Mouse (Mus musculus): ENCODE data around the gene Smg7. TPM values are rescaled to one million over a fixed set of nuclear protein-coding genes. Genes with fewer than 3 reads are reported as not detected.

Gene Smg7
- 23.6 and 25.9 TPM in 2 replicates for polyA plus RNA-seq (2015; fragmentation: Nextera tagmentation; extraction: Ambion mirVana)

DNA sequence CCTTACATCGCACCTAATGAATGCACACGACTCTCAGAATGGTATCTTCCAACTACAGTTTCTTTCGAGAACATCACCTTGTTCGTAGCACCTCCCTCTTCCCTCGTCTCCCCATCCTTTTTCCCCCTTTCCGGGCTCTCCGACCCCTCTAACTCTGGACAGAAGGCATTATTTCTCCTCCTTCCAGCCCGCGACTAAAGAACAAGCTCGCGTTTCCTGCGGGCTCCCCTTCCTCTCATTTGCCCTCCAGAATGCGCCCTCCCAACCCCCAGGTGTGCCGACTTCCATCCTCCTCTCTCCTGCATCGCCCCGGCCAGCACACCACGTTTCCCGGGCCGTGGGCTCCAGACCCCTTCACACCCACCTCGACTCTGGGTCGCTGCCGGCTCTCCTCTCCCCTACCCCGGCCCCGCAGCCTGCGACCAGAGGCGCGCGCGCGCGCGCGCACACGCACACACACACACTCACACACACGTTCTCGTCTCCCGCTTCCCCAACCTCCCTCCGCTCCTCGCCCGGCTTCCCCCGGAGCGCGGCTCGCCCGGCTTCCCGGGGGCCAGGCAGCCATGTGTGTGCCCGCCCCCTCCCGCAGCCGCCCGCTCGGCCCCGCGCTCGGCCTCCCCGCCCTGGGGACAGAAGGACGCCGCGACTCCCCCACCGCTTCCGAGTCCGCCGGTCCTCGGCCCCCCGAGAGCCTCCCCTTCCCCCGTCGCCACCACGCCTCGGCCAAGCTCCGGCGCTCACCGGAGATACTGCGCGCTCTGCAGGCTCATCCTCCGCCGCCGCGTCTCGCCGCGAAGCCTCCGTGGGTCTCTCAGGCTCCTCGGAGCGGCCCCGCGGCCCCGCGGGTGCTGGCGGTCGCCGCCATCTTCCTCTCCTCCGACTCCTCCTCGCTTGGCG lies at the start of gene Smg7:
Gene Smg7, minus strand, starts transcription at position 882 of the 900 bp plus-strand sequence.
- WGBS, result under 1% methylated on average over 81 of the region's 93 CpGs
- no peaks in the 10 kb centered on the region for H3K9me3 ChIP-seq
- H3K36me3 ChIP-seq, result no peaks in the 10 kb centered on the region
- H3K27ac ChIP-seq, result peak within 1 kb of the TSS; percentile 98
- H3K27me3 ChIP-seq, result no peaks in the 10 kb centered on the region
- H3K4me2 ChIP-seq, result peak within 1 kb of the TSS; percentile 97
- peak within 1 kb of the TSS; percentile 89 for H3K9ac ChIP-seq
- 0 out of 2 replicates have a peak, but pooled peaks have one; percentile 17 for ATAC-seq (ENCODE audit: insufficient number of reproducible peaks, low FRiP score, low TSS enrichment, low read depth)
- peak within 1 kb of the TSS; percentile 90 for H3K4me3 ChIP-seq
- H3K4me1 ChIP-seq, result peaks cover 15% of the 10 kb centered on the region

DNA sequence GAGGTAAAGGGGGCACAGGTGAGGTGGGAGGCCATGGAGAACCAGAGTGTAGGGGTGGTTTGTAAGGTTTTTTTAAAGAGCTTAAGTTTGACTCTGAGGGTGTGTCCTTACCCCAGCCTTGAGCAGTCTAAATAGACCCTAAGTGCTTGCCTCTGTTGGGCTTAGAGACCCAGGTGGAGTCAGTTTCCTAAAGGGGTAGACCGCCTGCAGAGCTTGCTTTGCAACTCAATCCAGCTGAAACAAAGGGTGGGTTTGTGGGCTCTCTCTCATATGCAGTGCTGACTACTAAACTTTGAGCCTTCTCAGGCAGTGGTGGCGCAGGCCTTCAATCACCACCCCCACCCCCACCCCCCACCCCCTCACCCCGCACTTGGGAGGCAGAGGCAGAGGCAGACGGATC lies 40.5 kb upstream of the Smg7 start:
- no peak overlapping the region for H3K4me3 ChIP-seq
- WGBS, result 37% methylated on average over 4 of the region's 4 CpGs
- H3K4me2 ChIP-seq, result no peak overlapping the region
- H3K36me3 ChIP-seq, result no peaks in the 10 kb centered on the region
- no peaks in the 10 kb centered on the region for H3K27me3 ChIP-seq
- H3K9ac ChIP-seq, result no peak overlapping the region
- no peaks in the 10 kb centered on the region for H3K4me1 ChIP-seq
- no peak overlapping the region for H3K27ac ChIP-seq
- H3K9me3 ChIP-seq, result no peaks in the 10 kb centered on the region
- no peak for ATAC-seq (ENCODE audit: insufficient number of reproducible peaks, low FRiP score, low TSS enrichment, low read depth)

DNA sequence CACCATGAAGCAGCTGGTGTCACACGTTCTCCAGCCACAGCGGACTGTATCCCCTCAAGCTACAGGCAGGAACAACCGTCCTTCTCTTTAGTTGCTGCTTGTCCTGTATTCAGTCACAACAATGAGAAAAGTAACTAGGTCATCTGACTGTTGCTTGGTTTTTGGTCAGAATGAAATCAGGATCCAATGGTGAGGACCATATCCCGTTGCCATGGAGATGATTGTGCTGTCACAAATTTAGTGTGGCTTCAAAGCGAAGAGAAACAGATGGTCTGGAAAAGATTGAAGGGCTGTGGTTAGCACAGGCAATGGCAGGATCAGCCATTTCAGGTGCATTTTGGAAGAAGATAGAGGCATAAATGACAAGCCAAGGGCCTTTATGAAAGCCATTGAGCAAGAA lies 33.9 kb upstream of the Smg7 start:
- H3K4me3 ChIP-seq, result no peak overlapping the region
- H3K36me3 ChIP-seq, result no peaks in the 10 kb centered on the region
- H3K27ac ChIP-seq, result no peak overlapping the region
- no peaks in the 10 kb centered on the region for H3K9me3 ChIP-seq
- no peak for ATAC-seq (ENCODE audit: insufficient number of reproducible peaks, low FRiP score, low TSS enrichment, low read depth)
- 79% methylated on average over 5 of the region's 5 CpGs for WGBS
- no peak overlapping the region for H3K9ac ChIP-seq
- no peaks in the 10 kb centered on the region for H3K27me3 ChIP-seq
- H3K4me1 ChIP-seq, result no peaks in the 10 kb centered on the region
- H3K4me2 ChIP-seq, result no peak overlapping the region

DNA sequence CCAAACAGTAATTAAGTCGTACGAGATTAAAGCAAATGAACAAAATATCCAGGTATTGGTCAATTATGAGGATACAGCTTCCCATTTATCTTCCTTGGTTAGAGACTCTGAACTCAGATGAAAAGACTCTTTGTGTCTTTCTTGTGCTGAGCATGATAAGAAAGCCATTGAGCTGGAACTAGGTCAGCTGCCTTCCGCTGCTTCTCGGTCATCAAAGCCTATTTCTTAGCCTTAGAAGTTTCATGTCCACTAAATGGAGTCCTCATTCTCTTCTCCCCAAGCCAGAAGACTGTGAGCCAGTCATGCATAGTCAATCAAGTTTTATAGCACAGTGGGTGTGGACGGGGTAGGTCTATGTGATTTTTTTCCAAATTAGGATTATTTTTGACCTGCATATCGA lies 33.0 kb upstream of the Smg7 start:
- Histone ChIP-seq H3K4me1 (no peaks in the 10 kb centered on the region), H3K27me3 (no peaks in the 10 kb centered on the region), H3K4me2 (no peak overlapping the region), H3K36me3 (no peaks in the 10 kb centered on the region), H3K27ac (no peak overlapping the region), H3K4me3 (no peak overlapping the region), H3K9me3 (no peaks in the 10 kb centered on the region), H3K9ac (no peak overlapping the region)
- WGBS, result 80% methylated on average over 6 of the region's 6 CpGs
- ATAC-seq (ENCODE audit: insufficient number of reproducible peaks, low FRiP score, low TSS enrichment, low read depth), result no peak

DNA sequence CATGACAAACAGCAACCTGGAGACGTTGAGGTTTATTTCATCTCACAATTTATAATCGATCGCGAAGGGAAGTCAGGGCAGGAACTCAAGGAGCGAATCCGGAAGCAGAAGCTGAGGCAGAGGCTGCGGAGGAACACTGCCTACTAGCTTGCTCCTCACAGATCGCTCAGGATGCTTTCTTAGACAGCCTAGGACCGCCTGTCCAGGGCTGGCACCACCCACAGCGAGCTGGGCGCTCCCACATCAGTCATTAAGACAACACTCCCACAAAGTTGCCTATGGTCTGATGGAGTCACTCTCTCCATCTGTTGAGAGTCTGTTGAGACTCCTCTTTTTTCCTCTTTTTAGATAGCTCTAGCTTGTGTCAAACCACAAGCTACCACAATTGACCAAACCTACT lies 31.5 kb upstream of the Smg7 start:
- Histone ChIP-seq H3K4me1 (no peaks in the 10 kb centered on the region), H3K9ac (no peak overlapping the region), H3K4me2 (no peak overlapping the region), H3K4me3 (no peak overlapping the region), H3K9me3 (no peaks in the 10 kb centered on the region), H3K27me3 (no peaks in the 10 kb centered on the region), H3K27ac (no peak overlapping the region), H3K36me3 (no peaks in the 10 kb centered on the region)
- 62% methylated on average over 11 of the region's 11 CpGs for WGBS
- ATAC-seq (ENCODE audit: insufficient number of reproducible peaks, low FRiP score, low TSS enrichment, low read depth), result no peak

DNA sequence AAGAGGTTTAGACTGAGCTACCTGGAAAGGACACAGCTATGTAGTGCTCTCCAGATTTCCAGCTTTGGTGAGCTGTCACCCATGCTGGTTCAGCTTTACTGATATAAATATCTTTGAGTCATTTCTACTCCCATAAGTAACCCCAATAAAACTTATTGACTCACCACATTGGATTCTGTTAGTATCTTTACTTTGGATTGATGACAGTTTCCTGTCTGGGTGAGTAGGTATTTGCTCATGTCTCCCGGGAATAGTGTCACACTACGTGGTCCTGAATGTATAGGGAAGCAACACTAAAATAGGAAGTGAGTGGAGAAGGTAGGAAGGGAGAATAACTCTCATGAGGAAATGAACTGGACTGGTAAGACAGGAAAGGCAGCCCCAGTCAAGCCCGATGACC lies 19.3 kb upstream of the Smg7 start:
- 80% methylated on average over 3 of the region's 3 CpGs for WGBS
- Histone ChIP-seq H3K27ac (no peak overlapping the region), H3K4me1 (no peaks in the 10 kb centered on the region), H3K27me3 (no peaks in the 10 kb centered on the region), H3K9me3 (no peaks in the 10 kb centered on the region), H3K9ac (no peak overlapping the region), H3K4me2 (no peak overlapping the region), H3K4me3 (no peak overlapping the region), H3K36me3 (no peaks in the 10 kb centered on the region)
- ATAC-seq (ENCODE audit: insufficient number of reproducible peaks, low FRiP score, low TSS enrichment, low read depth), result no peak

DNA sequence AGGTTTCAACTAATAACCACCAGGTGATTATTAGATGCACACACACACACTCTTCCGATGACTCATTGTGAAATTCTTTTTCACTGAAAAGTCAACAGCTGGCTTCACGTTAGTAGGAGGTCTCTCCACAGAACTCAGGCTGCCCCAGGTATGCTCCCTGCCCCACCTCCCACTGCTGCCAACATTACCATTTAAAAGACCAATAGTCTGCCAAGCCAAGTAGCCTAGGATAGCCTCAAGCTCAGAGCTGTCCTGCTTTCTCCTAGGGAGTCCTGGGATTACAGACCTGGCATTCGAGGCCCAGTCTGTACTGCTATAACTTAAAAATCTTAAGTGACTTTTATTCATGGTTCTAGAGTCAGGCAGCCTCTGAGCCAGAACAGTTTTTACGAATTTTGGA lies 15.2 kb upstream of the Smg7 start:
- ATAC-seq (ENCODE audit: insufficient number of reproducible peaks, low FRiP score, low TSS enrichment, low read depth), result no peak

DNA sequence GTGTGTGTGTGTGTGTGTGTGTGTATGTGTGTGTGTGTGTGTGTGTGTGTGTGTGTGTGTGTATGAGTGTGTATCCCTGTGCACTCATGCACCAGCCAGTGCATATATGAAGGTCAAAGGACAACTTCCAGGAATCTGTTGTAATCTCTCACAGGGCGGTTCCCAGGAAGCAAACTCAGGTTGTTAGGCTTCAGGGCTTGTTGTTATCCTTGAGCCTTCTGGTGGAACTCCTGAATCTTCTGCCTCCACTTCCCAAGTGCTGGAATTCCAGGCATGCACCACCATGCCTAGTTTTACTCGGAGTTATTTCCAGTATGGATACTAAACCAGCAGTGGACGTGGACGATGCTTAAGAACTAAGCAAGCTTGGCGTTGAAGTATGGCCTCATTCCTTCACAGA lies 14.5 kb upstream of the Smg7 start:
- WGBS, result 79% methylated on average over 5 of the region's 5 CpGs
- Histone ChIP-seq H3K9ac (no peak overlapping the region), H3K4me3 (no peak overlapping the region), H3K9me3 (no peaks in the 10 kb centered on the region), H3K27ac (no peak overlapping the region), H3K4me1 (no peaks in the 10 kb centered on the region), H3K27me3 (no peaks in the 10 kb centered on the region), H3K4me2 (no peak overlapping the region), H3K36me3 (no peaks in the 10 kb centered on the region)
- no peak for ATAC-seq (ENCODE audit: insufficient number of reproducible peaks, low FRiP score, low TSS enrichment, low read depth)

More for the DNA sequence above, 15.2 kb upstream of the Smg7 start:
- Histone ChIP-seq H3K36me3 (no peaks in the 10 kb centered on the region), H3K27me3 (no peaks in the 10 kb centered on the region), H3K9me3 (no peaks in the 10 kb centered on the region), H3K9ac (no peak overlapping the region), H3K4me1 (no peaks in the 10 kb centered on the region), H3K27ac (no peak overlapping the region), H3K4me3 (no peak overlapping the region), H3K4me2 (no peak overlapping the region)
- WGBS, result 68% methylated on average over 4 of the region's 4 CpGs

DNA sequence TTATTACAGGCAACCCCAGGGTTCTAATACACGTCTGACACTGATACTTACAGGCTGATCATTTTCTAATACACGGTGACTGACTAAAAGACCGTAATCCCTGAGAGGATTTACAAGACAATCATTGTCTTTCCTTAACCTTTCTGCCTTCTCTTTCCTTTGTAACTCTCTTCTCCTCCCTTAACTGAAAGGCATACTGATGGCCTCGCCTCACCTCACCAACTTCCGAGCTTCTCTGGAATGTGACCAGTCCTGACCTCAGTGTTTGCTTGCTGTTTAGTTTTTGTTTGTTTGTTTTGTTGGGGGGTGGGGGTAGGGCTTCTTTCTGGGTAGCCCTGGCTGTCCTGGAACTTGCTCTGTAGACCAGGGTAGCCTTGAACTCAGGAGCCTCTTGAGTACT lies 13.3 kb upstream of the Smg7 start:
- Histone ChIP-seq H3K27me3 (no peaks in the 10 kb centered on the region), H3K9me3 (no peaks in the 10 kb centered on the region), H3K4me3 (no peak overlapping the region), H3K36me3 (no peaks in the 10 kb centered on the region), H3K4me1 (no peaks in the 10 kb centered on the region), H3K27ac (no peak overlapping the region), H3K4me2 (no peak overlapping the region), H3K9ac (no peak overlapping the region)
- 42% methylated on average over 5 of the region's 5 CpGs for WGBS
- no peak for ATAC-seq (ENCODE audit: insufficient number of reproducible peaks, low FRiP score, low TSS enrichment, low read depth)

DNA sequence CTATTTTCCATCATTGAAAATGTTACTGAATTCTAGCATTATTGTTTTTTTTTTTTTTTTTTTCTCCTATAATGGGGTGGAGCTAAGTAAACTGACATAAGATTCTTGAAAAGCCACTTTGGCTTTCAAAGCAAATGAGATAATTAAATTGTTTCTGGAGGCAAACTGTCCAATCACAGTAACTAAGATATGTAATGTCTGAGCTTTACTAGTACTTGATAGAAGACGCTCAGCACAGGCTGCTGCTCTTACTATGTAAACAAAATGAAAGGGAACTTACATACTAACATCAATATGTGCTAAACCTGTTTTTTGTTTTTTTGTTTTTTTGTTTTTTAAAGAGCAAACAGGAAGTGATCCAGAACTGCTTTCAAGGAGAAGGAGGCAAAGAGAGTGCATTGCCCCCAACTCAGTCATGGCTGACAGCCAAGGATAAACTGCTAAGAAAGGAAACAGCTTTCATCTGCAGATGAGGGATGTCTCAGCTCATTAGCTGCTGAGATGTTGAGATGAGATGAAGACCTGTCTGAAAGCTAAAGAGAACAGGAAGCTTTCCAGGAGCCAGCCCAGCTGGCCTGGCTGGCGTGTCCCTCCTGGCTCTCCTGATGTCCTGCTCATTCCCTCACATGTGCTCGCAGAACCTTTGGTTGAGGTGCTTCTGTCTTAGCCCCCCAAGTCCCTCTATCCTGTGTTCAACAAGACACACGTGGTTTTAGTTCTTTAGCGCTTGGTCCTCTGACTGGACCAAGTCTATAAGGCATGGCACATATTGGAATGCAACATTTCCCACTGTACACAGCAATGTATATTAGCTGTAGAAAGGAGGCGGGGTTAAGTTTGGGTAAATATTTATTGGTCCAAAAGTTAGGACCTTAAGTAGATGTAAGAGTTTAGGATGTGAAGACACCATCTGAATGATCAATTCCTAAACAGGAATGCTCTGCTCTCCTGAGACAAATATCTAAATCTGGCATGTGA lies 11.3 kb upstream of the Smg7 start:
- Histone ChIP-seq H3K4me3 (no peak overlapping the region), H3K27me3 (no peaks in the 10 kb centered on the region), H3K4me2 (no peak overlapping the region), H3K27ac (no peak overlapping the region), H3K36me3 (no peaks in the 10 kb centered on the region), H3K9me3 (no peaks in the 10 kb centered on the region), H3K9ac (no peak overlapping the region), H3K4me1 (no peaks in the 10 kb centered on the region)
- ATAC-seq (ENCODE audit: insufficient number of reproducible peaks, low FRiP score, low TSS enrichment, low read depth), result no peak
- WGBS, result 80% methylated on average over 6 of the region's 6 CpGs

DNA sequence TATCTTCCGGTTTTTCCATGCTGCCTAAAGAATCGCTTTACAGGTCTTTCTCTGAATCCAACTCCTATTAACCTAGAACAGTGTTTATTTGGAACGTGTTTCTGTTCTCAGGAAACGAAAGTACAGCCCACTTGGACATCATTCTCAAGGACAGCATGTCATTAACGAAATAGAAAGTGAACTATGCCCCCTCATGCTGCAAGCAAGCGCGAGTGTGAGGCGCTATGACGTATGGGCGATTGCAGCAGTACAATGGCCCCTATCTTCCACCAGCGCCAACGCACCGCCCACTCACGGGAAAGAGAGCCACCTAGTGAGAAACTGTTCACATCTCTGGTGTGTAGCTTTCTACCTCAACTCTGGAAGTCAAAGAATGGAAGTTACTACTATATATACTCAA lies 2.0 kb upstream of the Smg7 start:
- no peak overlapping the region for H3K9ac ChIP-seq
- H3K27ac ChIP-seq, result no peak overlapping the region
- H3K4me1 ChIP-seq, result peaks cover 15% of the 10 kb centered on the region
- H3K9me3 ChIP-seq, result no peaks in the 10 kb centered on the region
- under 1% methylated on average over 14 of the region's 14 CpGs for WGBS
- ATAC-seq (ENCODE audit: insufficient number of reproducible peaks, low FRiP score, low TSS enrichment, low read depth), result no peak
- no peaks in the 10 kb centered on the region for H3K27me3 ChIP-seq
- H3K36me3 ChIP-seq, result no peaks in the 10 kb centered on the region
- H3K4me2 ChIP-seq, result peak overlapping the region; percentile 97
- peak overlapping the region; percentile 42 for H3K4me3 ChIP-seq
